Mouse (Mus musculus) gonadal fat pad, adult 2 months (tissue): ENCODE measurements around the gene Efr3b. TPM values are rescaled to one million over a fixed set of nuclear protein-coding genes. Genes with fewer than 3 reads are reported as not detected.

Experiments
- DNase-seq: peaks from one replicate; pipeline ENCODE4 v3.0.0-alpha.2; 2012; ENCODE audit warnings: low read depth
- polyA plus RNA-seq: library from polyadenylated mRNA; depleted of rRNA; stranded (reverse); fragments of >200 nt; gene quantifications from 2 replicates; pipeline ENCODE4 v1.2.3, GENCODE M21; 2012; rRNA removed

Gene Efr3b
- polyA plus RNA-seq = 8.1 and 10.0 TPM in 2 replicates

- no peak for DNase-seq
Observed at GRCm38 (mm10) chr12:4038061-4039041, at the start of gene Efr3b. Gene Efr3b (minus strand): TSS chr12:4038915.

GRCm38 (mm10) chr12:4083441-4083840, 44.7 kb upstream of the Efr3b start:
- DNase-seq = no peak

- peak; percentile 22 for DNase-seq
Observed at GRCm38 (mm10) chr12:4082132-4083001, 43.7 kb upstream of the Efr3b start, which contains the start of gene Dnajc27. Gene Dnajc27 (plus strand): TSS chr12:4082583.

- DNase-seq = no peak
Observed at GRCm38 (mm10) chr12:4080311-4080710, 41.6 kb upstream of the Efr3b start.

GRCm38 (mm10) chr12:4078069-4078468, 39.4 kb upstream of the Efr3b start:
- DNase-seq = no peak

- DNase-seq = no peak
Observed at GRCm38 (mm10) chr12:4076383-4076782, 37.7 kb upstream of the Efr3b start.

- DNase-seq = no peak
Observed at GRCm38 (mm10) chr12:4075407-4075806, 36.7 kb upstream of the Efr3b start.

- no peak for DNase-seq
Observed at GRCm38 (mm10) chr12:4071671-4072070, 33.0 kb upstream of the Efr3b start.

- DNase-seq = no peak
Observed at GRCm38 (mm10) chr12:4068551-4068950, 29.8 kb upstream of the Efr3b start.

GRCm38 (mm10) chr12:4066681-4067459, 28.2 kb upstream of the Efr3b start:
- DNase-seq = no peak

GRCm38 (mm10) chr12:4065944-4066343, 27.2 kb upstream of the Efr3b start:
- DNase-seq = no peak

GRCm38 (mm10) chr12:4065498-4065897, 26.8 kb upstream of the Efr3b start:
- no peak for DNase-seq

GRCm38 (mm10) chr12:4059683-4060082, 21.0 kb upstream of the Efr3b start:
- no peak for DNase-seq

GRCm38 (mm10) chr12:4058321-4058720, 19.6 kb upstream of the Efr3b start:
- no peak for DNase-seq

GRCm38 (mm10) chr12:4054845-4055244, 16.1 kb upstream of the Efr3b start:
- DNase-seq = no peak

GRCm38 (mm10) chr12:4053643-4054042, 14.9 kb upstream of the Efr3b start:
- DNase-seq = no peak

GRCm38 (mm10) chr12:4050861-4051425, 12.2 kb upstream of the Efr3b start:
- DNase-seq = no peak

- no peak for DNase-seq
Observed at GRCm38 (mm10) chr12:4048031-4048430, 9.3 kb upstream of the Efr3b start.

- no peak for DNase-seq
Observed at GRCm38 (mm10) chr12:4045992-4046391, 7.3 kb upstream of the Efr3b start.

- no peak for DNase-seq
Observed at GRCm38 (mm10) chr12:4042411-4042810, 3.7 kb upstream of the Efr3b start.

GRCm38 (mm10) chr12:4039046-4039445, 331 bp upstream of the Efr3b start:
- no peak for DNase-seq
